Mouse (Mus musculus) bone marrow macrophage, adult 2 months (primary cell): ENCODE results near the gene Gm20721. TPM values are rescaled to one million over a fixed set of nuclear protein-coding genes. Genes with fewer than 3 reads are reported as not detected.

Experiments
- H3K27ac ChIP-seq: 2 replicates; pipeline ENCODE4 v1.5.1; 2012; ENCODE audit warnings: low read depth, low read length; ENCODE audit not compliant: insufficient read depth
- H3K4me1 ChIP-seq: 2 replicates; pipeline ENCODE4 v1.6.1; 2012; ENCODE audit warnings: low read length; ENCODE audit not compliant: control insufficient read depth, insufficient read depth
- H3K4me3 ChIP-seq: 2 replicates; pipeline ENCODE4 v1.5.1; 2012; ENCODE audit warnings: mild to moderate bottlenecking, low read length, moderate library complexity; ENCODE audit not compliant: insufficient read depth
- CTCF ChIP-seq: IDR thresholded peaks from 2 replicates; pipeline ENCODE4 v1.5.1; 2012; ENCODE audit warnings: low read depth, mild to moderate bottlenecking, low read length, moderate library complexity
- POLR2A ChIP-seq: IDR thresholded peaks from 2 replicates; pipeline ENCODE4 v1.6.1; 2012; ENCODE audit warnings: mild to moderate bottlenecking, low read depth, low read length, borderline replicate concordance
- polyA plus RNA-seq: library from polyadenylated mRNA; stranded (reverse); fragments of >200 nt; gene quantifications from 2 replicates; pipeline ENCODE4 v1.2.4, GENCODE M21; 2012; ENCODE audit not compliant: missing spikeins, insufficient read depth, insufficient read length

Gene Gm20721
- polyA plus RNA-seq, 1 experiment: 4.1 TPM

DNA sequence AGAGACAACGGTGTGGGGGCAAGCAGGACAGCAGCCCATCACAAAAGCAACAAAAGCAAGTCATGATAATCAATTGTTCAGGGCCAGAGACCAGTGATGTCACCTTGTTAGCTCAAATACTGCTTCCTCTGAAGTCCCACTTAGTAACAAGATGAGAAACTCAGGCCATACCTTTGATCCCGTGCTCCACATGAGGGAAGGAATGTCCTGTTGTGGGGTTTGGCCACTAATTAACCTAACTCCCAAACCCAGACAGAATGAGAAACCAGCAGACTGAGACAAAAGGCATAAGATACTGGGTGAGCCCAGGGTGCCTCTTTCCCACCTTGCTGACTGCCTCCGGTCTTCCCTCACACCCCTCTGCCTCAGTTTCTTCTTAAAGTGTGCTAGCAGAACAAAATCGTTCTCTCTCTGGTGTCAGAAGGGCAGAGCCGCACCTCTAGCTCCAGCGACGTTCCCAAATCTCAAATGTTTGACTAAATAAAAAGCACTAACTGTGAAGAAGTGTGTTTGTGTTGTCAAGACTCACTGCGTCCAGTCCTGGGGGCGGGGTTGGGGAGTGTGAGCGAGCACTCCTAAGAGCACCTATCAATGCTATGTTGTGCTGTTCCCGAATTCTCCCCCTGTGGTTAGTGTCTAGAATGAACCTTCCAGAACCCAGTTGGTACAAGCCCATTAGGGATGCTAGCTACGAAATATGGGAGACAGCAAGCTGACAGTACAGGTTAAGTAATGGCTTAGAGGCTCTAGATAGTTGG, 57.7 kb downstream of the Gm20721 start:
- Histone ChIP-seq H3K4me1 (no peaks in the 10 kb centered on the region), H3K27ac (no peak overlapping the region), H3K4me3 (no peak overlapping the region)
- TF ChIP-seq POLR2A: no peak
- no peak for TF ChIP-seq CTCF

DNA sequence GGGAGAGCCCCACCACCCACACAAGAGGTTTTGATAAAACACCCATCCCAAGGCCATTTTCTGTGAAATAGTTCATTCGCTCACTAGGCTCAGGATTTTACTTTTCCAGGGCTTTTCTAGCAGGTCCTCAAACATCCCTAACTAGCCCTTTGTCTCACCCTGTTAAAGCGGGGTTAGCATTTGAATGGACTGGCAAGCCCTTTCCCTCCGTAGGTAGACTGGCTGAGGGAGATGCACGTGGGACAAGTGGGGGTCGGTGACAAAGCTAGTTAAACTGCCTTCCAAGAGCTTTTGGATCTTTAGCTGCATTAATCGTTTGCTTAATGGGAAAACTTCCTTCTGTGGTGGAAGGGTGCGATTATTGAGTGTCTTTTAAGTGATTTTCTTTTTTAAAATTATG, 58.6 kb downstream of the Gm20721 start:
- no peak overlapping the region for H3K4me3 ChIP-seq
- H3K27ac ChIP-seq: no peak overlapping the region
- no peaks in the 10 kb centered on the region for H3K4me1 ChIP-seq
- TF ChIP-seq CTCF (no peak), POLR2A (no peak)

DNA sequence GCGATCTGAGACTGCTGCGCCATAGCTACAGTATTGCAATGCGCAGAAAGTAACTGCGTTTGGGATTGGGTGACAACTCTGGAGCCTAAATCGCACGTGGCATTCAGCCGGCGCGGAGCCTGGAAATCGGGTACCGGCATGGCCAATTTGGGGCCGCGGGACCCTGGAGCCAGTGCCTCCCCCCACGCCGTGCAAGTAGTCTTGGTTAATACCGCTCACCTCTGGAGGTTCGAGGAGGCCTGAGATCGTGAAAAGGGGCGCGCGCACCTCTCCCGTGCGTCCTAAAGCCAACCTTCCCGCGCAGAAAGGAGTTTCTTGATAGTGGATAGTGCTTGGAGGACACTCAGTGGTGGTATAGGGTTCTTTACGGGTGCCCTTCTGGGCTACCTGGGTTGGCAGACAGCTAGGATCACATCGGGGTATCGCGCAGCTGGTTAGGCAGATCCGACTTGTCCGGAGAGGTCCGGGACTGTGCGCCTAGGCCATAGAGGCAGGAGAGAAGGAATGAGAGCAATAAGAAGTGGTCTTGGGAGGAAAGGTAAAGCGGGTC, 60.5 kb downstream of the Gm20721 start:
- TF ChIP-seq POLR2A (no peak), CTCF (no peak)
- Histone ChIP-seq H3K4me1 (no peaks in the 10 kb centered on the region), H3K27ac (no peak overlapping the region), H3K4me3 (no peak overlapping the region)

DNA sequence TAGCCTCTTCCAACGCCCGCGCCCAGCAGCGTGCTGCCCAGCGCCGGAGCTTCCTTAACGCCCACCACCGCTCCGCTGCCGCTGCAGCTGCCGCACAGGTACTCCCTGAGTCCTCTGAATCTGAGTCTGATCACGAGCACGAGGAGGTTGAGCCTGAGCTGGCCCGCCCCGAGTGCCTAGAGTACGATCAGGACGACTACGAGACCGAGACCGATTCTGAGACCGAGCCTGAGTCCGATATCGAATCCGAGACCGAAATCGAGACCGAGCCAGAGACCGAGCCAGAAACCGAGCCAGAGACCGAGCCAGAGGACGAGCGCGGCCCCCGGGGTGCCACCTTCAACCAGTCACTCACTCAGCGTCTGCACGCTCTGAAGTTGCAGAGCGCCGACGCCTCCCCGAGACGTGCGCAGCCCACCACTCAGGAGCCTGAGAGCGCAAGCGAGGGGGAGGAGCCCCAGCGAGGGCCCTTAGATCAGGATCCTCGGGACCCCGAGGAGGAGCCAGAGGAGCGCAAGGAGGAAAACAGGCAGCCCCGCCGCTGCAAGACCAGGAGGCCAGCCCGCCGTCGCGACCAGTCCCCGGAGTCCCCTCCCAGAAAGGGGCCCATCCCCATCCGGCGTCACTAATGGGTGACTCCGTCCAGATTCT, 61.6 kb downstream of the Gm20721 start:
- no peak for TF ChIP-seq CTCF
- no peak for TF ChIP-seq POLR2A
- Histone ChIP-seq H3K4me1 (no peaks in the 10 kb centered on the region), H3K4me3 (no peak overlapping the region), H3K27ac (no peak overlapping the region)

DNA sequence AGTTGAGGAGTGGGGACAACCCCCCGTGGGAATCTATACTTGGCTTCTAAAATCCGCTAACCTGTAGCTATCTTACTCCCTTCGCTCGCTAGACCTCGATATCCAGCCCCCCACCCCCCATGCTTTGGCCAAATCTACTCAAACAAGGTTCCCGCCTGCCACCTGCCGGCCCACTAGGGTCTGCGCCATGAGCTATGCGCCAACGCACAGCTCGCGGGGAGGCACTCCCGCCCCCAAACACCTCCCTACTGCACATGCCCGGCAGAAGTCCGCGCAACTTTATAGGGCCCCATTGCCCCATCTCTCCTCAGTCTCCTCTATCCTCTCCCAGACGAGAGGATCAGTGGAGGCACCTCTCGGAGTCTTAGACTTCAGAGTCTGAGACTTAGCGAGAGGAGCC, 62.5 kb downstream of the Gm20721 start, which contains the start of gene Gnas:
Gnas (plus strand) TSS at position 310 of the 400 bp plus-strand sequence.
- Histone ChIP-seq H3K27ac (no peak within 1 kb of the TSS), H3K4me1 (no peaks in the 10 kb centered on the region), H3K4me3 (no peak within 1 kb of the TSS)
- no peak for TF ChIP-seq CTCF

DNA sequence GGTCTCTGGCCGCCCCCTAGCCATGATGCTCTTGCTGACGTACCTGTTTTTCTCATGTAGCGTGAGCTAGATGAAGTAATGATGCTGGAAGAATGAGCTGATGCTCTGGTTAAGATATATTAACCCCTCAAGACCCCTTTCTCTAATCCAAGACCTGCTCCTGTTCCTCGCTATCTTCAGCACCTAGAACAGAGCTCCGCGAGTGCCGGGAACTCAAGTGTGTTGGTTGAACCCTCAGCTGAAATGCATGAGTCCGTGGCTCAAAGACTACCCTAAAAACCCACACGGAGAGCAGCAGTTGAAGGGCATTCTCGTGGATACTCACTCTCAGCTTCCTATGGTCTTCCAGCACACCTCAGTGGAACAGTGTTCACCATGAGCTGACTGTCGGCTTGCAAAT, 63.2 kb downstream of the Gm20721 start:
- Histone ChIP-seq H3K4me1 (no peaks in the 10 kb centered on the region), H3K4me3 (no peak overlapping the region), H3K27ac (no peak overlapping the region)
- TF ChIP-seq POLR2A: no peak
- TF ChIP-seq CTCF: no peak

Other genes with a start within 250 kb of the Gm20721 start
- 38.8 and 41.9 TPM in 2 replicates for gene Npepl1, start 236.4 kb downstream of the Gm20721 start, polyA plus RNA-seq
- gene Gnas, start 62.4 kb downstream of the Gm20721 start, polyA plus RNA-seq: 780 and 818 TPM in 2 replicates
- 25.6 and 32.0 TPM in 2 replicates for gene Nelfcd, start 69.1 kb upstream of the Gm20721 start, polyA plus RNA-seq
- 896 and 916 TPM in 2 replicates for gene Ctsz, start 92.3 kb upstream of the Gm20721 start, polyA plus RNA-seq
- not detected in 2 replicates for gene Tubb1, start 104.0 kb upstream of the Gm20721 start, polyA plus RNA-seq
- 460 TPM in 2 replicates for gene Atp5e, start 117.4 kb upstream of the Gm20721 start, polyA plus RNA-seq
- 38.5 and 45.1 TPM in 2 replicates for gene Prelid3b, start 126.4 kb upstream of the Gm20721 start, polyA plus RNA-seq